Mouse (Mus musculus) B cell, adult 2 months (primary cell): ENCODE measurements around the gene Rbm38.

Experiments
- DNase-seq, 2 experiments: peaks; one replicate each; pipeline ENCODE4 v3.0.0; 2022

The Rbm38 gene

GRCm38 (mm10) chr2:173017940-173018339, 2.4 kb upstream of the Rbm38 start:
- peak; percentile 54 to 60 for DNase-seq

GRCm38 (mm10) chr2:173018618-173019017, 1.7 kb upstream of the Rbm38 start:
- no peak for DNase-seq

GRCm38 (mm10) chr2:173019322-173019721, 976 bp upstream of the Rbm38 start:
- DNase-seq: peak in 1 of 2 experiments; percentile 34

GRCm38 (mm10) chr2:173019790-173020189, 508 bp upstream of the Rbm38 start:
- peak; percentile 96 to 97 for DNase-seq

- peak; percentile 97 to 98 for DNase-seq
Observed at GRCm38 (mm10) chr2:173021633-173022055, 1.3 kb downstream of the Rbm38 start.

- DNase-seq: peak; percentile 68 to 71
Observed at GRCm38 (mm10) chr2:173022056-173022681, 1.9 kb downstream of the Rbm38 start.

GRCm38 (mm10) chr2:173022813-173023212, 2.5 kb downstream of the Rbm38 start:
- DNase-seq: no peak

- DNase-seq: no peak
Observed at GRCm38 (mm10) chr2:173023371-173023851, 3.1 kb downstream of the Rbm38 start.

- DNase-seq: no peak
Observed at GRCm38 (mm10) chr2:173023966-173024365, 3.7 kb downstream of the Rbm38 start.

GRCm38 (mm10) chr2:173024392-173024791, 4.1 kb downstream of the Rbm38 start:
- DNase-seq: no peak

- DNase-seq: no peak
Observed at GRCm38 (mm10) chr2:173024938-173025337, 4.6 kb downstream of the Rbm38 start.

GRCm38 (mm10) chr2:173026286-173026685, 6.0 kb downstream of the Rbm38 start:
- DNase-seq: no peak

- DNase-seq: peak; percentile 78 to 82
Observed at GRCm38 (mm10) chr2:173026688-173027131, 6.4 kb downstream of the Rbm38 start.

- no peak for DNase-seq
Observed at GRCm38 (mm10) chr2:173027169-173027823, 7.0 kb downstream of the Rbm38 start.

GRCm38 (mm10) chr2:173027824-173028495, 7.7 kb downstream of the Rbm38 start:
- peak; percentile 47 to 50 for DNase-seq

- no peak for DNase-seq
Observed at GRCm38 (mm10) chr2:173028508-173029031, 8.3 kb downstream of the Rbm38 start.

GRCm38 (mm10) chr2:173030591-173031338, 10.5 kb downstream of the Rbm38 start:
- DNase-seq: no peak

- DNase-seq: no peak
Observed at GRCm38 (mm10) chr2:173033531-173033930, 13.2 kb downstream of the Rbm38 start.

GRCm38 (mm10) chr2:173034998-173035397, 14.7 kb downstream of the Rbm38 start:
- no peak for DNase-seq

GRCm38 (mm10) chr2:173035653-173036052, 15.4 kb downstream of the Rbm38 start:
- DNase-seq: no peak

GRCm38 (mm10) chr2:173036055-173036454, 15.8 kb downstream of the Rbm38 start:
- no peak for DNase-seq

- DNase-seq: no peak
Observed at GRCm38 (mm10) chr2:173036611-173037010, 16.3 kb downstream of the Rbm38 start.

- no peak for DNase-seq
Observed at GRCm38 (mm10) chr2:173037347-173037746, 17.0 kb downstream of the Rbm38 start.
